Mouse (Mus musculus) regulatory T cell (primary cell): ENCODE measurements around the gene Rasd1.

Experiments
- in situ Hi-C: fragments of 300-600 bp; cut with MboI, MseI; formaldehyde crosslinking; loops from one replicate; pipeline ENCODE4 v1.15.1; 2025; ENCODE audit warnings: high pct_unique_total_duplicates

Gene Rasd1

DNA sequence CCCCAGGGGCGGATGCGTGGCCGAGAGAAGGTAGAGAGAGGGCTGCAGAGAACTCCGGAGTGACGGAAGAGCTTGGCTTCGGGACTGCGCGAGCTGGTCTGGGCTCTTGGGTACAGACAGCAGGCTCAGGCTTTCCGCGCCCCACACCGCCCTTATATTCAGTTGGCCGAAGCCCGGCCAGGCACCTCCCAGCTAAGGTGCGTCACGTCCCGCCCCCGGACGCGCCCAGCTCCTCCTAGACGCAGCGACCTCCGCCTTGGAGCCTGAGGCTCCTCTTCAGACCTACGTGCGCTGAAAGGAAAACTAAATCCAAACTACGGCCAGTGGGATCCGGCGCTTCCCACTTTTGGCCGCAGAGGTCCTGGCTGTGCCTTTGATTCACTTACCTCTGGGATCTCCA, at the start of gene Rasd1:
TSS of gene Rasd1 (minus strand) at position 127 of the 400 bp plus-strand sequence.
- in situ Hi-C loops: loop anchor here (5.0 kb wide), 1 partner anchor 62 kb away; no protein-coding TSS in a partner anchor

DNA sequence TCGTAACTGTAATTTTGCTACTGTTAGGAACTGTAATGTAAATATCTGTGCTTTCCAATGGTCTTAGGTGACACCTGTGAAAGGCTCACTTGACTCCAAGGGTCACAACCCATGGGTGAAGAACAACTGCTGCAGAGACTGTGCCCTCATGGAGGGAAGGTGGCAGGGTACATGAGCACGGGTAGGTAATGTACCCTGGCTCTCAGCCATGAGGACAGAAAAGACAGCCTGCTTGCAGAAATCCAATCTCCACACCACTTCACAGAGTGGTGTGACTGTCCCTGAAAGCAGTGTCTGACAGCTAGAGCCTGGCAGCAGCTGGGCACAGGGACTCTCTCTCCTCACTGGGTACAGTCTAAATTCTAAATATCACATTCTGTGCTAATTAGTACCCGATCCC, 46.8 kb upstream of the Rasd1 start:
- in situ Hi-C loops: no loop called here

DNA sequence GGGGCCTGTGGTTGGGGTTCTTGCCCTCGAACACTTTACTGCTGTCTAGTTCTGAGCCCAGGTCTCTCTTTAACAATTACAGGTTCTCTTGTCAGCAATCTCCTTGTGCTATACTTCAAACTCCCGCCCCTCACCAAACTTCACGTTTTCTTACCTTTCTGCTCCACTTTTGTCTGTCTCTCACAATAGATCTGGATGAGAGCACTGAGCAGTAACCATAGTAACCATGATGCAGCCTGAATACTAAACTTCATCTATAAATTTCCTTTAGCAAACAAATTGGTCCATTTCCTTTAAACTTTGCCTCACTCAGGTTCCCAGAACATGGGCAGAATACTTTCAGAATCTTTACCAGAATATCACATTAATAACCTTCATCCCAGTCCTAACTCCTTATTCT, 44.7 kb upstream of the Rasd1 start:
- in situ Hi-C loops: no loop called here

DNA sequence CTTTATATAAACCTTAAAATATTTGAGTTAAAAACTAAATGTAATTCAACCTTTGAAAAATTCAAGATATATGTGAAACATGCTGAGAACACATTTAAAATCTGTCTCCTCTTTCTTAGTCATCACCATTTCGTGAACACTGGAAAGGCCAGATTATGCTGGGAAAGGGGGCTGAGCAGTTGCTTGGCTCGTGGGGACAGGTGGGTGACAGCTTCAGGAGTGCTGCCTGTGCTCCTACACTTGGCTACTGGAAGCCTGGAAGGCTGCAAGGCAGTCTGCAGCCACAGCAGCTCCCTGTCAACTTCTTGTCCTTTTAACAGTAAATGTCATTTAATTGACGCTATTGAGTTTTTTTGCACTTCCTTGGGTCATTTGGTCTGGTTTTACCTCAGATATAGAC, 41.1 kb upstream of the Rasd1 start:
- in situ Hi-C loops: no loop called here

DNA sequence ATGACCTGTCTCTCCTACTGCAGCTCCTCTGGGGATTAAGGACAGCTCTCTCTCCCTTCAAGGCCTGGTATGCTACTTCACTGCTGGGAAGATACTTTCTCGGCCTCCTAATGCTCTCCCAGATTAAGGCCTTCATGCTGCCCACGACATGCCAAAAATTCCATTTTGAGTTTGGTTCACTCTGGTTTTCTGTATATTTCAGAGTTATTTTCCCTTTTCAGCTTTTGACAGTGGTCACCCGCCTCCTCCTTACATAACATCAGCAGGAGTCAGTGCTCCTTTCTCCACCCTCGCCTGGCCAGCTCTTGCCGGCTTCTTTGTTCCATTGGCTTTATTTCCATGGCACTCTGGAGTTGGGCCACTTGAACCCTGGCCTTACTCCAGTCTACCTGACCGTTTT, 40.0 kb upstream of the Rasd1 start:
- in situ Hi-C loops: no loop called here

DNA sequence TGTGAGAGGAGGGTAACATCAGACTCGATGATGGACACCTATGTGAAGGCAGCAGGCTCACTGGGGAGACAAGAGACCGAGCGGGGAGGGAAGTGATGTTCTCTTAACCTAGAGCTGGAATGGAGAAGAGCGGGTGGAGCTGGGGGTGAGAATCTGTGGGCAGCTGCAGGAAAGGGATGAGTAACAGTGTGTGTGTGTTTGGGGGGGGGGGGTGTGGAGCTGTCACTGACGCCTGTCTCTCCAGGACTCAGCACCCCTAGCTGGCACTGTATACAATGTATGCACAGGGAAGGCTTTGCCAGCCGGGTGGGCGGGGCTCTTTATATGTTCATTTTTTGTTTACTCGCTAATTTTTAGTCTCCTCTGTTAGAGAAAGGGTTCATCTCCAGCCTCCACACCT, 39.1 kb upstream of the Rasd1 start:
- in situ Hi-C loops: no loop called here

DNA sequence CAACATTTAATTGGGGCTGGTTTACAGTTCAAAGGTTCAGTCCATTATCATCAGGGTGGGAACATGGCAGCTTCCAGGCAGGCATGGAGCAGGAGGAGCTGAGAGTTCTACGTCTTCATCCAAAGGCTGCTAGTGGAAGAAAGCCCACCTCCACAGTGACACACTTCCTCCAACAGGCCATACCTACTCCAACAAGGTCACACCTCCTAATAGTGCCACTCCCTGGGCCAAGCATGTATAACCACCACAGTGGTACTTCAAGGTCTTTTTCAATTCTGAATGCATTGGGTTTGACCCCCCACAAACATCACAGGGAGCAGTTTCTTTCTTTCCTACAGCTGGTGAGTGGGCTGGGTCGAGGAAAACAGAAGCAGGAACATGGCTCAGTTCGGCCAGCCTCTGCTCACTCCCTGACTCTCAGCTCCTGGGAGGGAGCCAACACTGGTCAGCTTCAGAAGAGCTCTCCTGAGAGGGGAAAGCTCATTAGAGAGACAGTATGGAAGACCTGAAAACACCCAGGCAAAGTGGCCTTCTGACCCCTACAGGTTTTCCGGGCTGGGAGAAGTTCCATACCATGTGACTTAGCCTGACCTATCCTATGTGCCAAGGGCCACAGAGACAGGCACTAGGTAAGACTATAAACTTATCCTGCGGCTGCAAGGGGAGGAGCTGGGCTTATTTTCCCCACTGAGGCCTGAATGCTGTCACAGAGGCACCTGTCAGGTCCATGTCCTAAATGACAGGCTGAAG, 36.7 kb upstream of the Rasd1 start:
- in situ Hi-C loops: no loop called here

DNA sequence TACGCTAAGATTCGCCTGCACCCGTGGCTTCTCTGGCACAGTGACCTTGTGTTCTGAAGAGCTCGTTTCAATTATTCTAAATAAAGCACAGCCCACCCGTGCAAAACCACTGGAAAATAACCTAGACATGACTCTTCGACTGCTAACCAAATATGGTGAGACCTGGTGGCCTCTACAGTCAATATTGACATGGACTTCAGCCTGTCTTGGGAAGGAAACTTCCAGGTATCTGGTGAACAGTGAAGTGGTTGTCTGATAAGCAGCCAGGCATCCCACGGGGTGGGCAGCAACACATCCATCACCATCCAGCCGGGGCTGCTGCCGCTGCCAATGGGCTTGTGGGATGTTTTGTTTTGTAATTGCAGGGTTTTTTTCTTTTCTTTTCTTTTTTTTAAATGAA, 29.6 kb upstream of the Rasd1 start:
- in situ Hi-C loops: no loop called here

DNA sequence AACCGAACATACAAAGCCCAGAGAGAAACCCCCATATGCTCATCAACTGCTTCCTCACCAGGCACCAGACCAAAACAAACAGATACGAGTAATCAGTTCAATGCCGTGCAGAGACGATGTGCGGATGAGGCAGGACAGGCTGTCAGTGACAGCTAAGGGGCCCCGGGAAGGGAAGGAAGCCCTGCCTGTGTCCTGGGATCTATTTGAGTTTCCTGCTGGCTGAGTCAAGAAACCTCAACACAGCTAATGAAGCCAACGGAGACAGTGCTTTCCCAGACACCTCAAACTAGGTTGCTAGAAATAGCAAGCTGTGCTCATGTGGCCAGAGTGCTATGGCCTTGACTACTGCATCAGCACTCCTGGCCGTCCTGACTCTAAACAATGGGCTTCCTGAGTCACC, 26.6 kb upstream of the Rasd1 start:
- in situ Hi-C loops: no loop called here

DNA sequence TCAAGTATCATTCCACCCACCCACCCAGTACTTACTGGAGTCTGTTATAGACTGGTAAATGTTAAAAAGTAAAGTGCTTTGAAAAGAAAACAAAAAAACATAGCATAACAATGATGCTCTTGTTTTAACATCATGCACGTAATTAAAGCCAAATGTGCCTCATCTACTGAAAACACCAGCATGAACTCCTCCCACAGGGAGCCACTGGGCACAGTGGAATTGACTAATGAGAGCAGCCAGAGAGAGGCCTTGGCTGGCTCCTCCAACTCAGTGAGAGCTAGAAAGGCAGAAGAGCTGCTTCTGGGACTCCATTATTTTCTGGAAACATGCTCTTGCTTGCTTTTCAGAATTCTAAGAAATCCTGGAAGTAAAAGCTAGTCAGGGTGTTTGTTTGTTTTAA, 24.7 kb upstream of the Rasd1 start:
- in situ Hi-C loops: no loop called here

DNA sequence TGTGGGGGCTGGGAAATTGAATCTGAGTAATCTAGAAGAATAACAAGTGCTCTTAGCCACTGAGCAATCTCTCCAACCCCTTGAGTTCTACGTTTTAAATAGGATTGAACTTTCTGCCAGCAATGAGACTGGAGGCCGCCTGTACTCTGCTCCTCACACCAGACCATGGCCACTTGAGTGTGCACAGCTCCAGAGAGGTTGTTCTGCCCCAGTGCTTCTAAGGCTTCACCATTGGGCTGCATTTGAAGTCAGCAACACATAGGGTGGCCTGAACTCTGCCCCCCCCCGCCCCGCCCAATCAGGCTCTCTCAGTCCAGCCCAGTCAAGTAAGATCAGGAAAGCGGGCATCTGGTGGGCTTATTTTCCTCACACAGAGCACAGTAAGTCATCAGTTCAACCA, 13.1 kb upstream of the Rasd1 start:
- in situ Hi-C loops: no loop called here

DNA sequence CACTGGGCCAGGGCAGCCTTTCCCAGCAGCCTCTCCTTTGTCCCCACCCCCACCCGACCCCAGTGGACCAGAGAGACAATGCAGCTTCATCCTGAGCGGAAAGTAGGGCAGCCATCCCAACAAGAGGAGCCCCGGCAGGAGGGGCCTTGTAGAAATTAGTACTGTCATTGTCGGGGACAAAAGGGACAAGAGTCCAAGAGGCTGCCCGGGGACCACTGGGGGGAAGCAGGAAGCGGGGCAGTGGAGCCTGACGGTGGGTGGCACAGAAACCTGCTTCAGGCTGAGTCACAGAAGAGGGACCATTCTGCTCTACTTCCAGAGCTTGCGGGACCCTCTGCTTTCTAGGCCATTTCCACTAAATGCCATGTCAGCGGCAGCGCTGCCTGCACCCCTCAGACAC, 10.5 kb upstream of the Rasd1 start:
- in situ Hi-C loops: no loop called here

DNA sequence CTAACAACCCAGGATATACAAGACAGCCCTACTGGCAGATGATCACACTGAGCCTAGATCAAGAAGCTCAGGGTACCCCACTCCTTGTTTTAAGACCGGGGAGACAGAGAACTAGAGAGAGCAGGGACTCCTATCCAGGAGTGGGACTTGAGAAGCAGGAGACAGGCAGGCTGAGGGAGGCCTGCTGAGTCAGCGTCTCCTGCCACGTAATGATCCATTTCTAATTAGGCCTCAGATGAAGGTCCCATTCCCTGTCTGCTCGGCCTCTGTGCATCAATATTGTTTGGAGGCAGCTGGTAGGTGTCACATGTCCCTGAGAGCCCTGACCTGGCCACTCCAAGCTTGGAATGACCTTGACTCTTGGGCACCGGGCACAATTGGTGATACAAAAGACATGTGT, 8.6 kb upstream of the Rasd1 start:
- in situ Hi-C loops: no loop called here

DNA sequence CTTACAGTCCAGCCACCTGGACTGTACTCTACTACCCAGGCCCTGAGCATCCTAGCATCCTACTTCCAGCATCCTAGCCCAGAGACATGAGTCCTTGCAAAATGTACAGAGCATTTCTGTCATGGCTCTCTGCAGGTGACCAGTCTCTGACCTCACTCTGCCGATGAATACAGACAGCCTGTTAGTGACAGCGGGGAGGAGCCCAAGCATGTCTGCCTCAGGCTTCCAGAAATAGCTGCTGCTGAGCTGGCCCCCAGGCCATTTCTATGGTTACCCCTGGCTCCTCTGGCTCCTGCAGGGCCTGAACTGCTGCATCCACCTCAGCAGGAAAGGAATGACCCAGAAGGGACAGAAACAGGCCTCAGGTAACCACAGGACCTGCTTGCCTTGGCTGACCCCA, 6.9 kb upstream of the Rasd1 start:
- in situ Hi-C loops: no loop called here

DNA sequence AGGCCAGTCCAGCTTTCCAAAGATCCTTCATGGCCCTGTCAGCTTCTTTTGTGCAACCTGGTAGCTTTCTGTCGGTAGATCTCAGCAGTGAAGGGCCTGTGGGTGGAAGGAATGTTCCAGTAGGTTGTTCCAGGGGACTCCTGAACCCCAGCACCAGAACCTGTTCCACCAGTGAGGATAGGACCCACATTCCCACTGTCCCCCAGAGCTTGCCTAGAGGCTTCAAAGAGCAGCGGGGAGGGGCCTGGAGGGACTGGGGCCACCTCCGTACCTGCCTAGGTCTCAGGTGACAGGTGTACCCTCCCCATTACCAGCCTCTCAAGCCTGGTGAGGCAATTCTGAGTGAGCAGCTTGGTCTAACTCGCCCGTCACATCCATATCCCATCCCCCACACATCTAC, 6.0 kb upstream of the Rasd1 start:
- in situ Hi-C loops: no loop called here

DNA sequence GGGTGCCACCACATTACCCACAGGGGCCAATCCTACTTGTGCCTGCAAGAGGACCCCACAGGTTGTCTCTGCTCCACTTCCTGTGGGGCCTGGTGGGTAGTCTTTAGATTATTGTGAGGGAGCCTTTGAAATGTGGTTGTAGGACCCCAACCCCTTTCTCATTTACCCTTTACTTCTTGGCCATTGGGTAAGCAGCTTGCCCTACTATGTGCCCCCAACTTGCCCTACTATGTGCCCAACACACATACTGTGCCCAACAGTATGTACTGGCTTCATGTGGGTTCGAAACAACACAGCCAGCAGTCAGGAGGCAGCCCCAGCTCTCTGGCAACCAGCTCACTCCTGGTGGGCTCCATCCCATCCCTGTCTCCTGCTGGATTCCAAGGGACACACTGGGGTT, 3.0 kb upstream of the Rasd1 start:
- in situ Hi-C loops: no loop called here

DNA sequence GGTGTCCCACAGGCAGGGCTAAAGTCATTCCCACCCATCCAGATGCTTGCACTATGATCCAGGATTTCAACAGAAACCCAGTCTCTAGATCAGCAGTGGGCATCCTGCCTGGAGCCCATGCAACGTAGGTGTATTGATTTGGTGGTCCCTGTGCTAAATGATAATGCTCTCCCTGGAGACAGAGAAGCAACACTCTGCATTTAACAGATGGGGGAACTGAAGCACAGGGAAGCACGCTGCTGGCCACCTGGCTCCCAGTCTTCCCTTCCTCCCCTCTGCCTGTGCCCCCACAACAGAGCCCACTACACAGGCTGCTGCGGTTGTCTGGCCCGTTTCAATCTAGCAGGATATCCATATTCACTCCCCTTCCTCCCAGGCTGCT, 1.3 kb upstream of the Rasd1 start:
- in situ Hi-C loops: no loop called here

DNA sequence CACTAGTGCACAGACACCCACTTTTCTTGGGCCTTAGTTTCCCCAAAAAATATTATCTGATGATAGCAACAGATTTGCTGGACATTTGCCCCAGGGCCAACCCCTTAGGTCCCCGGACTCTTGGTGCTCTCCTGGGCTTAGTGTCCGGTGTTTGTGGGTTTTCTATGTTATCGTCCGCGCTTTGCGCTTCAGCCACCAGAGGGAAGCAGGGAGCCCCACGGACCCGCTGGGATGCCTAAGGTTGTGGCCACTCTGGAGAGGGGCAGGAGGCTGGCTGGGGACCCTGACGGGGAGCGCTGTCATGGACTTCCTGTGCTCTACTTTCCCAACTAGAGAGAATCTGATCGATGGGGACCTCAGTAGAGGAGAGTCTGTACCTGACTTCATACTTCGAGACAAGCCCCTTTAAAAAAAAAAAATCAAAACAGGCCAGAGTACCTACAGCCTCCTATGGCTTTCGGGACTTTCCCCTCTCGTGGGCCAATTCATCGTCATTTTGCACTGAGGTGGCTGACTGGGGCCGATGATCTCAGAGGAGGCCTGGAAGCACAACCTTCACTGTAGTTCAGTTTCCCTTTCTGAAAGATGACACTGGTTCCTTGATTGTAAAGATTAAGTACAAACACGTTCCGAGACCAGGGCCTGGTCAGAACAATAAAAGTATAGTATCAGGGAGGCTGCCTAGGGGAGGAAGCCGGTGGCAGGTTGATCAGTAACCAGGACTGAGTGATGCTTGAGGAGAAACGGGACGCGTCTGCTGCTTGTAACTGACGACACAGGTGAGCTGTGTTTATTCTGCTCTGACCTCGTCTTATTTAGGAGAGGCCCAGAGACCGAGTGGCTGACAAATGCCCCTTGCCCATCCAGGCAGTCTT, 720 bp upstream of the Rasd1 start:
- in situ Hi-C loops: no loop called here

DNA sequence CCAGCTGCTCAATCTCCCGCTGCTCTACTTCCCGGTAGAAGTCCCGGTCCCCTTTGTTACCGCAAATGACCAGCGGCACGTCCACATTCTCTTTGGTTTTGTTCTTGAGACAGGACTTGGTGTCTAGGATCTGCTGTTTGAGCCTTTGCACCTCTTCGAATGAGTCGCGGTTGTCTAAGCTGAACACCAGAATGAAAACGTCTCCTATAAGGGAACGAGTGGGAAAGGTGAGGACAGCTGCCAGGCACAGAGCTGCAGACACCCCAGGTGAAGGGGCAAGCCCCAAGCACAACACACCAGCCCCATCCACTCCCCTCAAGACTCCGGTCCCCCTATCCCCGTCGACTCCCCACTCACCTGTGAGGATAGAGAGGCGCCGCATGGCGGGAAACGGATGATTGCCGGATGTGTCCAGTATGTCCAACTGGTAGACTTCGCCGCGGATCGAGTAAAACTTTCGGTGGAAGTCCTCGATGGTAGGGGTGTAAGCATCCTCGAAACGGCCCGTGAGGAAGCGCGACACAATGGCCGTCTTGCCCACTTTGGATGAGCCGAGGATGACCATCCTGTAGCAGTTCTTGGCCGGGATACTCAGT, 483 bp downstream of the Rasd1 start:
- in situ Hi-C loops: loop anchor here (5.0 kb wide), 1 partner anchor 63 kb away; no protein-coding TSS in a partner anchor

DNA sequence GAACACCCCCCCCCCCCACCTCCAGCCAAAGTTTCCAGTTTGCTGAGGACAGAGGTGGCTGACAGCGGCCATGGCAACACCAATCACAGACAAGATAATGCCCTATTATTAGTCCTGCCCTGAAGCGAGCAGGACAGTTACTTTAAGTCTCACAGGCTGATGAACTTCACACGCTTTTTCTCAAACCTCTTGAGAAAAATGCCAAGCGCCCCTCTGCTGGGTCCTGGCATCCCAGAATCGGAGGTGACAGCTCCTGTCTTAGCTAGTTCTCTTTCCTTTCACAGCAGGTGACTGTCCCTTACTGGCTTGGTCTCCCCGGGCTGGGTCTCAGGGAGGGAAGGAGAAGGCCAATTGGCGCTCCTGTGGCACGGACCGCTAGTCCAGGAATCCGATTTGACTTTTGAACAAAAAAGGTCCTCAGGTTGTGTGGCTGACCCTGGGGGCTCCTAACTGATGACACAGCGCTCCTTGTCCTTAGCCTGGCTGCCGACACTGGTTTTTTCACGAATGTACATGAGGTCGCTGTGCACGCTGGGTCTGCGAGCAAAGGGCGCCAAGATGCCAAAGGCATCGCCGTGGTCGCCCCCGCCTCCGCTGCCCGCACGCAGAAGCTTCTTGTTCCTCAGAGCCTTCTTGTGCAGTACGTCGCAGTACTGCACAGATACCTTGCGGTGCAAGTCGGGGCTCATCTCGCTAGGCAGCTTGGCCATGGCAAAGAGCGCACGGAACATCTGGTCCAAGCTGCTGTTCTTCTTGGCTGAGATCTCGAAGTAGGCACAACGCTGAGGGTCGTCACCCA, 1.2 kb downstream of the Rasd1 start:
- in situ Hi-C loops: loop anchor here (5.0 kb wide), 1 partner anchor 64 kb away; no protein-coding TSS in a partner anchor

DNA sequence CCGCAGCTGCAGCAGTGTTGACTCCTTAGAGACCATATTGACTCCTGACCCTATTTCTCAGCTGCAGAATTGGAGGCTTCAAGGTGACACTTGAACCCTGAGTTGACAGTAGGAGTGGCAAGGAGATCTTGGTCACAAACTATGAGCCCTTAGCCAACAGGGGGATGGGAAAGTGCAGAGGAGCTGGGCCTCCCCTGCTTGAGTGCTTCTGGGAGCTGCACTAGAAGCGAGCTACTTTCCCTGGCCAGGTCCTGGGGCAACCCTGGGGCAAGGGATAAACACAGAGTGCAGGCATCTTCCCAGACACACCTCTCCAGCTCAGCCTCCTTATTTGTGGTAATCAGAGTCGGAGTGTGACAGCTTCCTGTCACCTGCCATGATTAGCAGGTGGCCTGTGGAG, 2.2 kb downstream of the Rasd1 start:
- in situ Hi-C loops: loop anchor here (5.0 kb wide), 1 partner anchor 65 kb away; no protein-coding TSS in a partner anchor
